Mouse (Mus musculus) lung, embryonic 16.5 days (tissue): ENCODE measurements around the gene Dtx3l. TPM values are rescaled to one million over a fixed set of nuclear protein-coding genes. Genes with fewer than 3 reads are reported as not detected.
"Not testable (repeated sequence)": the region's sequence is repeated elsewhere in the genome, so short reads cannot be mapped to it uniquely, and the experiment has no call there.

Experiments used
- ATAC-seq: fragments of 200-750 bp; cut with Nextera tagmentation; 2 replicates; pipeline ENCODE4 v1.8.0; 2017; ENCODE audit warnings: low read depth, mild to moderate bottlenecking, moderate library complexity
- H3K27ac ChIP-seq: fragments of 300-500 bp; sonication (generic); 2 replicates; pipeline ENCODE4 v1.5.1; 2014; ENCODE audit warnings: mild to moderate bottlenecking, control low read depth, low read length
- H3K27me3 ChIP-seq: fragments of 300-500 bp; sonication (generic); 2 replicates; pipeline ENCODE4 v1.6.1; 2014; ENCODE audit warnings: low read depth, low read length, mixed read lengths; ENCODE audit not compliant: control insufficient read depth, insufficient read depth
- H3K36me3 ChIP-seq: fragments of 300-500 bp; sonication (generic); 2 replicates; pipeline ENCODE4 v1.6.1; 2014; ENCODE audit warnings: low read length; ENCODE audit not compliant: control insufficient read depth, insufficient read depth
- H3K4me1 ChIP-seq: fragments of 300-500 bp; sonication (generic); replicated peaks from 2 replicates; pipeline ENCODE4 v1.6.1; 2014; ENCODE audit warnings: low read length, mixed read lengths; ENCODE audit not compliant: control insufficient read depth, insufficient read depth
- H3K4me2 ChIP-seq: fragments of 300-500 bp; sonication (generic); 2 replicates; pipeline ENCODE4 v1.6.1; 2014; ENCODE audit warnings: low read depth, low read length, control low read depth
- H3K4me3 ChIP-seq: fragments of 300-500 bp; sonication (generic); 2 replicates; pipeline ENCODE4 v1.5.1; 2014; ENCODE audit warnings: mild to moderate bottlenecking, low read length, control low read depth
- H3K9ac ChIP-seq: fragments of 300-500 bp; sonication (generic); 2 replicates; pipeline ENCODE4 v1.6.1; 2014; ENCODE audit warnings: low read length, control low read depth
- H3K9me3 ChIP-seq: fragments of 300-500 bp; sonication (generic); 2 replicates; pipeline ENCODE4 v1.6.1; 2016; ENCODE audit warnings: low read length; ENCODE audit not compliant: control insufficient read depth
- WGBS: fragments of 180-500 bp; shearing (Covaris S2); extraction: QIAGEN DNeasy Blood & Tissue Kit; methylation state at CpG from one replicate; pipeline ENCODE4 v1.1.7; 2014; 5-methylcytosine and 5-hydroxymethylcytosine counted together
- polyA plus RNA-seq: library from polyadenylated mRNA; unstranded; fragments of >200 nt; fragmentation: Nextera tagmentation; extraction: Ambion mirVana; gene quantifications from 2 replicates; pipeline ENCODE4 v1.2.1, GENCODE M21; 2015

Dtx3l gene
- polyA plus RNA-seq, 1 experiment from 2014 or later, result 7.0 TPM

DNA sequence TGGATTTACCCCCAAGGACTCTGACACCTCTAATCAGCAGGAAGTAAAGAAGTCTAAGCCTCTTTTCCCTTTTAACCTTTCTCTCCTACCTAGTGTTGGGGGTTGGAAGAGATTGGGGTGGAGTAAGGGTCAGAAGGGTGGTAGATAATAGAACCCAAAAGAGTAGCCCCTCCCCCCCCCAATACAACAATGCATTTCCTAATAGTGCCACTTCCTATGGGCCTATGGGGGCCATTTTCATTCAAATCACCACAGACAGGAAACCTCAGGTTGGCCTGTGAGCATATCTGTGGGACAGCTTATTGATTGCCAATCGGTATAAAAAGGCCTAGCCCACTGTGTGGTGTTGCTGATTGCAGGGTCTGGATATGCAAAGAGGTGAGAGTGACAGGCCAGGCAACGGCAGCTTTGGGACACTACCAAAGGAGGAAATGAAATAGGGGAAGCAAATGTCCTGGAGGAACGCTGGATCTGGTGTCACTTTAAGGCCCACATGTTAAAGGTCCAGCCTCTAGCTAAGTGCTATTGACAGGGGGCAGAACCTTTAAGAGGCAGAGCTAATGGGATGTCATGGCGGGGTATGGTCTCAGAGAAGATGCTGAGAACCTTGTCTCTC, 34.7 kb downstream of the Dtx3l start:
- 69% methylated on average over 4 of the region's 4 CpGs for WGBS
- Histone ChIP-seq H3K27me3 (no peaks in the 10 kb centered on the region), H3K9me3 (no peaks in the 10 kb centered on the region), H3K9ac (no peak overlapping the region), H3K36me3 (no peaks in the 10 kb centered on the region), H3K27ac (no peak overlapping the region), H3K4me2 (no peak overlapping the region), H3K4me1 (no peaks in the 10 kb centered on the region), H3K4me3 (no peak overlapping the region)
- no peak for ATAC-seq

GRCm38 (mm10) chr16:35903014-35903640, 35.8 kb downstream of the Dtx3l start:
- no peaks in the 10 kb centered on the region for H3K27me3 ChIP-seq
- H3K36me3 ChIP-seq, result no peaks in the 10 kb centered on the region
- H3K27ac ChIP-seq, result no peak overlapping the region
- ATAC-seq, result no peak
- H3K9ac ChIP-seq, result no peak overlapping the region
- no peaks in the 10 kb centered on the region for H3K9me3 ChIP-seq
- no peak overlapping the region for H3K4me3 ChIP-seq
- H3K4me2 ChIP-seq, result no peak overlapping the region
- 86% methylated on average over 6 of the region's 6 CpGs for WGBS
- no peaks in the 10 kb centered on the region for H3K4me1 ChIP-seq

- no peak overlapping the region for H3K4me3 ChIP-seq
- no peak overlapping the region for H3K4me2 ChIP-seq
- H3K36me3 ChIP-seq, result no peaks in the 10 kb centered on the region
- no peak overlapping the region for H3K27ac ChIP-seq
- ATAC-seq, result no peak
- no peak overlapping the region for H3K9ac ChIP-seq
- H3K4me1 ChIP-seq, result no peaks in the 10 kb centered on the region
- WGBS, result 74% methylated on average over 3 of the region's 3 CpGs
- H3K9me3 ChIP-seq, result no peaks in the 10 kb centered on the region
- no peaks in the 10 kb centered on the region for H3K27me3 ChIP-seq
Observed at GRCm38 (mm10) chr16:35900541-35900940, 38.4 kb downstream of the Dtx3l start.

DNA sequence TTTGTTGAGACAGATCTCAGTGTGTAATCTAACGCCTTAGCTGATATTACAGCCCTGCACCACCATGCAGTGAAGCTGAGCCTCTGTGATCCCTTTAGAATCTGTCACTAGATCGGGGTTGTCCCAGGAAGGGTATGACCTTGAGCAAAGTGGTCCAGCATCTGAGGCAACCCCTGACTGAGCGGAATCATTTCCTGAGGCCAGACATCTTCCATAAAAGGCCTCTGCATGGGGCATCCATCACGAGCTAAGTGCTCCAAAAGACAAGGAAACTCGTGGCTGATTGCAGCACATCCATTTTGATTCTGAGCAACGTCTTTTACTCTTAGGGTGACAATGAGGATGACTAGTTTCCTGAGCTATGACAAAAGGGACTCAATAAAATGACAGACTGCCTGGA, 44.0 kb downstream of the Dtx3l start:
- no peak for ATAC-seq
- Histone ChIP-seq H3K27me3 (no peaks in the 10 kb centered on the region), H3K4me1 (no peaks in the 10 kb centered on the region), H3K36me3 (no peaks in the 10 kb centered on the region), H3K4me3 (no peak overlapping the region), H3K4me2 (no peak overlapping the region), H3K27ac (no peak overlapping the region), H3K9me3 (no peaks in the 10 kb centered on the region), H3K9ac (no peak overlapping the region)
- WGBS, result 57% methylated on average over 6 of the region's 6 CpGs

GRCm38 (mm10) chr16:35891603-35892002, 47.3 kb downstream of the Dtx3l start:
- H3K4me3 ChIP-seq, H3K9me3 ChIP-seq, H3K27ac ChIP-seq, H3K36me3 ChIP-seq, H3K27me3 ChIP-seq, H3K4me2 ChIP-seq, ATAC-seq, H3K4me1 ChIP-seq, H3K9ac ChIP-seq: not testable (repeated sequence)
- WGBS, result 62% methylated on average over 5 of the region's 5 CpGs

- no peak overlapping the region for H3K4me2 ChIP-seq
- H3K27me3 ChIP-seq, result no peaks in the 10 kb centered on the region
- ATAC-seq, result no peak
- H3K27ac ChIP-seq, result no peak overlapping the region
- 75% methylated on average over 3 of the region's 3 CpGs for WGBS
- no peaks in the 10 kb centered on the region for H3K36me3 ChIP-seq
- H3K4me1 ChIP-seq, result no peaks in the 10 kb centered on the region
- H3K9ac ChIP-seq, result no peak overlapping the region
- no peaks in the 10 kb centered on the region for H3K9me3 ChIP-seq
- H3K4me3 ChIP-seq, result no peak overlapping the region
Observed at GRCm38 (mm10) chr16:35890645-35891044, 48.3 kb downstream of the Dtx3l start.

GRCm38 (mm10) chr16:35888910-35889309, 50.0 kb downstream of the Dtx3l start:
- Histone ChIP-seq H3K27me3 (no peaks in the 10 kb centered on the region), H3K36me3 (no peaks in the 10 kb centered on the region)
- 79% methylated on average over 5 of the region's 5 CpGs for WGBS

DNA sequence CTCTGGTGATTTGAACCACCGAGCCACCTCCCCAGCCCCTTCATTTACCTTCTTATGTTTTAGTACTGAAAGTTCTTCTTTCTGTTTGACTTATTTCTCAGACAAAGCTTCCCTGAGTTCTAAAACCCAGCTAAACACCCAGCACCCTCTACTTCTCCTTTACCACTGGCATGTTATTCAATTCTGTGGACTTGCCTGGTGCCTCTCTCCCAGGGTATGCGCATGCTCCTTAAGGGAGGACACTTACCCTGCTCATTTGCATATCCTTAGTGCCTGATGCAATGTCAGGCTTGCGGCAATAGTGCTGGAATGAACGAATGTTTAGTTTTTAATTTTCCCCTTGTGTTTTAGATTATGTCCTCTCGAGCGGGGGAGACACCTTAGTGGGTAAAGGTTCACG, 50.8 kb downstream of the Dtx3l start:
- no peak overlapping the region for H3K9ac ChIP-seq
- WGBS, result 74% methylated on average over 7 of the region's 7 CpGs
- ATAC-seq, result no peak
- H3K4me1 ChIP-seq, result no peaks in the 10 kb centered on the region
- no peak overlapping the region for H3K4me2 ChIP-seq
- no peaks in the 10 kb centered on the region for H3K27me3 ChIP-seq
- no peak overlapping the region for H3K4me3 ChIP-seq
- no peaks in the 10 kb centered on the region for H3K36me3 ChIP-seq
- no peak overlapping the region for H3K27ac ChIP-seq
- no peaks in the 10 kb centered on the region for H3K9me3 ChIP-seq

More at GRCm38 (mm10) chr16:35888910-35889309, 50.0 kb downstream of the Dtx3l start:
- H3K4me2 ChIP-seq, result no peak overlapping the region
- H3K4me3 ChIP-seq, result no peak overlapping the region
- H3K9ac ChIP-seq, result no peak overlapping the region
- H3K4me1 ChIP-seq, result no peaks in the 10 kb centered on the region
- ATAC-seq, result no peak
- no peak overlapping the region for H3K27ac ChIP-seq
- H3K9me3 ChIP-seq, result no peaks in the 10 kb centered on the region
